ENCODE assay signal across 14 mouse cellular contexts in genomic region chr8:127073052-127073618, GRCm38 (mm10). TPM values are rescaled to one million over a fixed set of nuclear protein-coding genes. Genes with fewer than 3 reads are reported as not detected.
DNase-seq lines count a peak whose midpoint lies in the region; ATAC-seq and TF ChIP-seq lines count a peak whose summit lies in the region.
"Had no signal": no experiment of that assay in that cellular context is flagged by ENCODE, and none has a peak within 500 bp of the region (broad histone marks: within the 10 kb centered on the region; RNA-seq: fewer than 3 reads in every experiment).

No protein-coding gene starts in this region.

- WGBS in forebrain, embryonic 14.5 days, result 76% methylated on average over 5 of the region's 5 CpGs
- WGBS in forebrain, embryonic 12.5 days, result 82% methylated on average over 5 of the region's 5 CpGs
- 62% methylated on average over 5 of the region's 5 CpGs for WGBS in liver, embryonic 11.5 days
- WGBS in hindbrain, embryonic 15.5 days, result 61% methylated on average over 5 of the region's 5 CpGs

- peaks cover 9% of the 10 kb centered on the region; the same call in 1 of the 2 replicates for H3K4me1 ChIP-seq in forebrain, embryonic 14.5 days (ENCODE audit: control insufficient read depth, insufficient read depth, low read length)
- peaks cover 34% of the 10 kb centered on the region for H3K4me1 ChIP-seq in forebrain, embryonic 12.5 days
- peaks cover 3% of the 10 kb centered on the region; the same call in 1 of the 2 replicates for H3K4me1 ChIP-seq in liver, embryonic 11.5 days (replicated peaks; ENCODE audit: control insufficient read depth, insufficient read depth, low read length)
- H3K4me1 ChIP-seq in hindbrain, embryonic 15.5 days (replicated peaks), result peaks cover 55% of the 10 kb centered on the region

- TF ChIP-seq CTCF in layer of hippocampus, adult 2 months (conservative IDR thresholded peaks at IDR 0.05), result no peak

- no peak for ATAC-seq in forebrain, embryonic 14.5 days
- ATAC-seq in forebrain, embryonic 12.5 days (ENCODE audit: low FRiP score), result no peak
- no peak for ATAC-seq in liver, embryonic 11.5 days (replicated peaks; ENCODE audit: low FRiP score)
- ATAC-seq in hindbrain, embryonic 15.5 days (ENCODE audit: low FRiP score, low read depth), result no peak; the same call in 1 of the 2 replicates
- ATAC-seq: inflammation-experienced regulatory T-cells, adult 6 months had no signal

- H3K79me2 ChIP-seq in myocyte (ENCODE audit: control insufficient read depth, insufficient read depth), result peaks cover 91% of the 10 kb centered on the region

- no peak for DNase-seq in forebrain, embryonic 14.5 days (ENCODE audit: low spot score)
- DNase-seq in liver, result peak; percentile 31
- DNase-seq in liver, embryonic 11.5 days (ENCODE audit: low spot score), result no peak
- DNase-seq in layer of hippocampus, adult 2 months (ENCODE audit: low spot score in 2 of 2), result no peak
- DNase-seq in embryo, embryonic 10 days (ENCODE audit: low spot score), result no peak
- DNase-seq: B cell, adult 2 months; cerebellum, adult 11 months; kidney, postnatal 4 days; liver, embryonic 13.5 days had no signal

- peak overlapping the region; percentile 32; the same call in 1 of the 2 replicates for H3K9ac ChIP-seq in forebrain, embryonic 14.5 days (ENCODE audit: low read length)
- no peak overlapping the region for H3K9ac ChIP-seq in forebrain, embryonic 12.5 days
- no peak overlapping the region for H3K9ac ChIP-seq in liver, embryonic 11.5 days (ENCODE audit: low read depth, low read length)
- no peak overlapping the region for H3K9ac ChIP-seq in hindbrain, embryonic 15.5 days
- H3K9ac ChIP-seq: liver, embryonic 13.5 days had no signal

- H3K9me3 ChIP-seq in forebrain, embryonic 14.5 days (replicated peaks; ENCODE audit: control insufficient read depth, low read length), result no peaks in the 10 kb centered on the region
- no peaks in the 10 kb centered on the region for H3K9me3 ChIP-seq in forebrain, embryonic 12.5 days
- no peaks in the 10 kb centered on the region for H3K9me3 ChIP-seq in liver, embryonic 11.5 days (ENCODE audit: control insufficient read depth, low read length)
- H3K9me3 ChIP-seq in hindbrain, embryonic 15.5 days, result no peaks in the 10 kb centered on the region
- H3K9me3 ChIP-seq: liver, embryonic 13.5 days had no signal

- H3ac ChIP-seq in myocyte (ENCODE audit: control insufficient read depth, insufficient read length), result no peak overlapping the region

- H3K4me3 ChIP-seq in forebrain, embryonic 14.5 days (ENCODE audit: low read depth, low read length), result no peak overlapping the region
- H3K4me3 ChIP-seq in forebrain, embryonic 12.5 days (replicated peaks), result no peak overlapping the region
- H3K4me3 ChIP-seq in liver, embryonic 11.5 days (ENCODE audit: low read depth, low read length), result no peak overlapping the region
- no peak overlapping the region for H3K4me3 ChIP-seq in hindbrain, embryonic 15.5 days
- no peak overlapping the region for H3K4me3 ChIP-seq in myocyte
- H3K4me3 ChIP-seq in layer of hippocampus, adult 2 months, result no peak overlapping the region
- H3K4me3 ChIP-seq: liver, embryonic 13.5 days had no signal

- H3K4me2 ChIP-seq in forebrain, embryonic 14.5 days (ENCODE audit: low read length), result no peak overlapping the region
- H3K4me2 ChIP-seq in forebrain, embryonic 12.5 days, result no peak overlapping the region
- no peak overlapping the region for H3K4me2 ChIP-seq in liver, embryonic 11.5 days
- H3K4me2 ChIP-seq in hindbrain, embryonic 15.5 days, result no peak overlapping the region
- peak overlapping the region; percentile 37 for H3K4me2 ChIP-seq in myocyte (ENCODE audit: low read depth)
- H3K4me2 ChIP-seq: liver, embryonic 13.5 days had no signal

- H3K27ac ChIP-seq in forebrain, embryonic 14.5 days (ENCODE audit: low read depth, low read length), result 0 out of 2 replicates have a peak overlapping the region, but pooled peaks have one; percentile 21
- no peak overlapping the region for H3K27ac ChIP-seq in forebrain, embryonic 12.5 days
- no peak overlapping the region for H3K27ac ChIP-seq in liver, embryonic 11.5 days (ENCODE audit: low read depth, low read length)
- H3K27ac ChIP-seq in hindbrain, embryonic 15.5 days (replicated peaks), result 0 out of 2 replicates have a peak overlapping the region, but pooled peaks have one; percentile 7
- H3K27ac ChIP-seq in layer of hippocampus, adult 2 months, result no peak overlapping the region
- H3K27ac ChIP-seq: liver, embryonic 13.5 days; macrophage had no signal

- no peaks in the 10 kb centered on the region for H3K36me3 ChIP-seq in forebrain, embryonic 14.5 days (ENCODE audit: control insufficient read depth, insufficient read depth, low read length)
- H3K36me3 ChIP-seq in forebrain, embryonic 12.5 days (replicated peaks), result no peaks in the 10 kb centered on the region
- H3K36me3 ChIP-seq in liver, embryonic 11.5 days (ENCODE audit: control insufficient read depth, insufficient read depth, low read length), result no peaks in the 10 kb centered on the region
- H3K36me3 ChIP-seq in hindbrain, embryonic 15.5 days, result no peaks in the 10 kb centered on the region
- no peaks in the 10 kb centered on the region for H3K36me3 ChIP-seq in myocyte (ENCODE audit: control insufficient read depth, insufficient read depth)
- H3K36me3 ChIP-seq: liver, embryonic 13.5 days had no signal

- TF ChIP-seq POLR2A in myocyte (IDR thresholded peaks at IDR 0.05; ENCODE audit: insufficient read length, low read depth), result no peak

- H3K27me3 ChIP-seq in forebrain, embryonic 14.5 days (replicated peaks; ENCODE audit: control insufficient read depth, insufficient read depth, low read length), result no peaks in the 10 kb centered on the region
- no peaks in the 10 kb centered on the region for H3K27me3 ChIP-seq in forebrain, embryonic 12.5 days
- H3K27me3 ChIP-seq in liver, embryonic 11.5 days (replicated peaks; ENCODE audit: control insufficient read depth, insufficient read depth, low read length), result no peaks in the 10 kb centered on the region
- no peaks in the 10 kb centered on the region for H3K27me3 ChIP-seq in hindbrain, embryonic 15.5 days
- H3K27me3 ChIP-seq in myocyte (ENCODE audit: control insufficient read depth, insufficient read depth, insufficient read length), result no peaks in the 10 kb centered on the region

TF ChIP-seq in myocyte, 11 proteins besides CTCF, POLR2A, EP300 and RAD21:
- TF ChIP-seq REST (IDR thresholded peaks at IDR 0.05; ENCODE audit: insufficient read depth, insufficient read length), result no peak
- no peak for TF ChIP-seq MAX (IDR thresholded peaks at IDR 0.05; ENCODE audit: low read depth)
- TF ChIP-seq MYOD1 (IDR thresholded peaks at IDR 0.05; ENCODE audit: control insufficient read depth in 1 of 3, insufficient read length in 2 of 3, low read depth in 2 of 3), result no peak
- peak; percentile 86 for TF ChIP-seq CEBPB (IDR thresholded peaks at IDR 0.05; ENCODE audit: insufficient read depth, poor library complexity, severe bottlenecking)
- TF ChIP-seq TCF3 (IDR thresholded peaks at IDR 0.05; ENCODE audit: insufficient read length, low read depth), result no peak
- no peak for TF ChIP-seq SRF (IDR thresholded peaks at IDR 0.05; ENCODE audit: control insufficient read depth, insufficient read length, low read depth)

RNA-seq across cellular contexts. Expression of gene Pard3, which starts 9.4 kb away (rescaled TPM):
- 15.5 and 16.5 TPM in 2 replicates for polyA plus RNA-seq in forebrain, embryonic 14.5 days (2014; fragmentation: Nextera tagmentation; extraction: Ambion mirVana)
- polyA plus RNA-seq in forebrain, embryonic 12.5 days (2016; fragmentation: Nextera tagmentation; extraction: Ambion mirVana), result 37.0 and 37.8 TPM in 2 replicates
- polyA plus RNA-seq in liver, embryonic 11.5 days (2014; fragmentation: Nextera tagmentation; extraction: Ambion mirVana), result 12.5 and 14.5 TPM in 2 replicates
- polyA plus RNA-seq in hindbrain, embryonic 15.5 days (2015; fragmentation: Nextera tagmentation; extraction: Ambion mirVana), result 18.2 and 20.2 TPM in 2 replicates
- 24.3 TPM for polyA plus RNA-seq in myocyte (2012; fragmentation: generic; extraction: Trizol)
- total RNA-seq in layer of hippocampus, adult 2 months (2021), result 10 to 100 TPM; 26.1 to 28.1 TPM
- polyA plus RNA-seq: inflammation-experienced regulatory T-cells, adult 6 months; macrophage had no signal

Comparison
In these comparisons a context has a peak if more than half of its experiments do, and no peak if none do; other contexts are left out.
1. H3K27ac ChIP-seq: peak in forebrain, embryonic 14.5 days (single experiment) and hindbrain, embryonic 15.5 days (single experiment); none in forebrain, embryonic 12.5 days (single experiment), liver, embryonic 11.5 days (single experiment) and layer of hippocampus, adult 2 months (single experiment).